Mouse (Mus musculus): Measurements from ENCODE around the gene Pnrc2. TPM values are rescaled to one million over a fixed set of nuclear protein-coding genes. Genes with fewer than 3 reads are reported as not detected.

The Pnrc2 gene
- 133 and 149 TPM in 2 replicates for polyA plus RNA-seq (2015; fragmentation: Nextera tagmentation; extraction: Ambion mirVana)

DNA sequence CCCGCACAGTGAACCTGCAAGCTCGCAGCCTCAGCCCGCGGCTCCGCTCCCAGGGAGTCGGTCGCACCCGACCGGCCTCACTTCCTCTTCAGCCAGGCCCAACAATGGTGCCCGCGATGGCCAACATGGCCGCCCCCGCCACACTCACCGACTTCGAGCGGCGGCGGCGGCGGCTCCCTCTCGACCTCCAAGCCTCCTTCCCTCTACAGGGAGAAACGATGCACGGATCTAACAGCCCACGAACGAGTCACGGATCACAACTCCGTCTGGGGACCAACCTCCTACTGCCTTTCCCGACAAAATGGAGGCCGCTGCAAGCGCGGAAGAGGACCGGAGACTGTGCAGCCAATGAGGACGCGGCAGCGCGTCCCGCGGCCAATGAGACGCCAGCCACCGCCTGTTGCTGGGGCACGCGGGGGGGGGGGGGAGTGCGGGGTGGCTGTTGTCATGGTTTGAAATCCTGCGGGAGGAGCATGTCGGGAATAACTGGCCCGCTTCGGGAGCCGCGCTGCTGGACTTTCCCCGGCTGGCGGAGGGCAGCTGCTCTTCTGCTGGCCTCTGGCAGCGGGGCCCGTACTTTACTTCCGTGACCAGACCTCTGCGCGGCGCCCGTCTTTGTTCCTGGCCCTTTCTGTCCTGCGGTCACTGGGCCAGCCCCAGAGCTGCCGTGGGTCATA is at the start of gene Pnrc2:
Pnrc2 (minus strand) TSS at position 325 of the 677 bp plus-strand sequence.
- H3K27ac ChIP-seq (ENCODE audit: low read length) = peak within 1 kb of the TSS; percentile 100
- no peaks in the 10 kb centered on the region for H3K27me3 ChIP-seq (ENCODE audit: control insufficient read depth, insufficient read depth, low read length)
- peak; percentile 92 for ATAC-seq (replicated peaks; ENCODE audit: extremely low read depth, insufficient read depth, low FRiP score)
- no peaks in the 10 kb centered on the region for H3K9me3 ChIP-seq (replicated peaks; ENCODE audit: control insufficient read depth, low read length)
- H3K4me3 ChIP-seq (ENCODE audit: low read length) = peak within 1 kb of the TSS; percentile 79
- H3K4me1 ChIP-seq (ENCODE audit: control insufficient read depth, insufficient read depth, low read length) = peaks cover 46% of the 10 kb centered on the region
- peaks cover 14% of the 10 kb centered on the region for H3K36me3 ChIP-seq (ENCODE audit: control insufficient read depth, insufficient read depth)
- H3K9ac ChIP-seq (ENCODE audit: low read length) = peak within 1 kb of the TSS; percentile 96
- under 1% methylated on average over 55 of the region's 60 CpGs for WGBS
- peak within 1 kb of the TSS; percentile 83 for H3K4me2 ChIP-seq (ENCODE audit: low read depth, low read length)

DNA sequence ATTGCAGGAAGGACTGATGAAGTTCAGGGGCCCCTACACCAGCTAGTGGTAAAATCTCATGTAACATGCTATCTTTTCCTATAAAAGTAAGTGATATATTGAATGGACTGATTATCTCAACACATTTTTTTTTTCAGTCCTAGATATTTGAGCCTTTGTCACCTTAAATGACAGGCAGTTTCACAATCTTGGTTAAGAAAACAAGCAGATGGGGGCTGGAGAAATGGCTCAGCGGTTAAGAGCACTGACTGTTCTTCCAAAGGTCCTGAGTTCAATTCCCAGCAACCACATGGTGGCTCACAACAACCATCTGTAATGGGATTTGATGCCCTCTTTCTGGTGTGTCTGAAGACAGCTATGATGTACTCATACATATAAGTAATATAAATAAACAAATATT is 48.5 kb upstream of the Pnrc2 start:
- Histone ChIP-seq H3K9me3 (replicated peaks; ENCODE audit: control insufficient read depth, low read length) (0 out of 2 replicates have a peak, but pooled peaks cover 3% of the 10 kb centered on the region), H3K27ac (ENCODE audit: low read length) (no peak overlapping the region), H3K9ac (ENCODE audit: low read length) (peak overlapping the region; percentile 80; the same call in 1 of the 2 replicates), H3K27me3 (ENCODE audit: control insufficient read depth, insufficient read depth, low read length) (no peaks in the 10 kb centered on the region), H3K4me2 (ENCODE audit: low read depth, low read length) (peak overlapping the region; percentile 94; the same call in 1 of the 2 replicates), H3K36me3 (ENCODE audit: control insufficient read depth, insufficient read depth) (peaks cover 8% of the 10 kb centered on the region; the same call in 1 of the 2 replicates), H3K4me3 (ENCODE audit: low read length) (no peak overlapping the region; the same call in 1 of the 2 replicates), H3K4me1 (ENCODE audit: control insufficient read depth, insufficient read depth, low read length) (peaks cover 11% of the 10 kb centered on the region)
- ATAC-seq (replicated peaks; ENCODE audit: extremely low read depth, insufficient read depth, low FRiP score) = no peak
- WGBS = 75% methylated on average over 1 of the region's 1 CpGs

DNA sequence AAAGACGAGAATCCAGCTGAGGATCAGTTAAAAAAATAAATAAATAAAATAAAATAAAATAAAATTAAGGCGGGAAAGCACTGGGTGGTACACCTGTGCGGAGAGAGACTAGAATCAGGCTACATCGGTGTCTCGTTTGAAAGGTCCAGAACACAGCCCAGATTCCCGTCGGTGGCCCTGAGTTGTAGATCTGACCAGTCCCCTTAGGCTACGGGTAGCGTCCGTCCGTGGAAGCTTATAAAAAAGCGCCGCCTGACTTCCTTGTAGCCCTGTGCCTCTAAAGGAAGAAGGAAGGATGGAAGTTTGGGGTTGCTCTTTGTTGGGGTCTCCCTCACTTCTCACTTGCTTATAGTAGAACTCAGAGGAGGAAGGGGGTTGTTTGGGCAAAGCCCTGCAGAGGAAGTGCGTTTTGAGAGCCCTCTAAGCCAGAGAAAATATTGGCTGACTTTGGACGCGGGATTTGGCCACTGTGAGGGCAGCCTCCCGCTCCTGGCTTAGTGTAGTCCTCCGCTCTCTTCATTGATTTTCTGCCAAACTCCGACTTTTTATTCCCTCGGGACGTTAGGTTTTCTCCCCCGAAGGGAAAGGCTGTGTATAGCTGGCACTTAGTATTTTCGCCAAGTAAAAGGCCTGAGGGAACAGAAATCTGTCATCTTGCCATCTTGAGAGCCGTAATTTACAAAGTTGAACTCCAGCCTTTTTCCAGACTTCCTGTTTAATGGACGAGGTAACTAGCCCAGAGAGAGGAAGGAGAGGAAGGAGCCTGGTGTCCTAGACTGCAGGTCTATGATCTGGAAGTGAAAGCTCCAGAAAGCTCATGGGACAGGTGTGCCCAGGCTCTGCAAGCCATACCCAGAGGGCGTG is 47.8 kb upstream of the Pnrc2 start:
- peaks cover 11% of the 10 kb centered on the region for H3K4me1 ChIP-seq (ENCODE audit: control insufficient read depth, insufficient read depth, low read length)
- WGBS = 11% methylated on average over 26 of the region's 26 CpGs
- H3K4me2 ChIP-seq (ENCODE audit: low read depth, low read length) = peak overlapping the region; percentile 94
- H3K27me3 ChIP-seq (ENCODE audit: control insufficient read depth, insufficient read depth, low read length) = no peaks in the 10 kb centered on the region
- peak overlapping the region; percentile 63 for H3K27ac ChIP-seq (ENCODE audit: low read length)
- peak overlapping the region; percentile 87 for H3K4me3 ChIP-seq (ENCODE audit: low read length)
- 0 out of 2 replicates have a peak, but pooled peaks cover 3% of the 10 kb centered on the region for H3K9me3 ChIP-seq (replicated peaks; ENCODE audit: control insufficient read depth, low read length)
- H3K36me3 ChIP-seq (ENCODE audit: control insufficient read depth, insufficient read depth) = peaks cover 8% of the 10 kb centered on the region; the same call in 1 of the 2 replicates
- peak overlapping the region; percentile 80 for H3K9ac ChIP-seq (ENCODE audit: low read length)
- ATAC-seq (replicated peaks; ENCODE audit: extremely low read depth, insufficient read depth, low FRiP score) = no peak

DNA sequence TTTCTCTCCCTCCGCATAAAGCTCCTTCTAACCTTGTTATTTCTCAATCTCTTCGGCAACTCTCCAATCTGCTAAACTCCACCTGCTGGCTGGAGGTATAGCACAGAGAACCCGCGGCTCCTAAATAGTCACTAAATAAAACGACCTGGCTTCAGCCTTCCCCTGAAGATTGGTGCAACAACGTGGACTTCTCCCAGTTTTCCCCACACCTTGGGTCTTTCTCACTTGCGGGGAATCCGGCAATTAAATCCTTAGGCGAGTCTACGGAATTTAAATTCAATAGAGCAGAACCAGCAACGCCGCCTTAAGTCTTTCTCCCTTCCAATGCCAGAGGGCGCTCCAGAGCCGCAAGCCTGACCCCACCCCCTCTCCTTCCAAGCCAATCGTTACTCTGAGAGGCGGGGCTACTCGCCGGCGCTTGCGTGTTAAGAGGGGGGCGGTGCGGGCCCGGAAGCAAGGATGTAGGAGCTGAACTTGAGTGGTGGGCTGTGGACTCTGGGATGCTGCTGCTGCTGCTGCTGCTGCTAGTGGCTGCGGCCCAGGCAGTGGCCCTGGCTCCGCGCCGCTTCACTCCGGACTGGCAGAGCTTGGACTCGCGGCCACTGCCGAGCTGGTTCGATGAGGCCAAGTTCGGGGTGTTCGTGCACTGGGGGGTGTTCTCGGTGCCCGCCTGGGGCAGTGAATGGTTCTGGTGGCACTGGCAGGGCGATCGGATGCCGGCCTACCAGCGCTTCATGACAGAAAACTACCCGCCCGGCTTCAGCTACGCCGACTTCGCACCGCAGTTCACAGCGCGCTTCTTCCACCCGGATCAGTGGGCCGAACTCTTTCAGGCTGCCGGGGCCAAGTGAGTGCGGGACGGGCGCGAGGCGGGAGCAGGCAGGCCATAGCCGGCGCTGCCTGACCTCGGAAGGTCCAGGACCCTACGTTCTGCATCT is 46.9 kb upstream of the Pnrc2 start, which contains the start of gene Fuca1:
Fuca1 (plus strand) TSS at position 432 of the 938 bp plus-strand sequence.
- H3K4me1 ChIP-seq (ENCODE audit: control insufficient read depth, insufficient read depth, low read length) = peaks cover 11% of the 10 kb centered on the region
- ATAC-seq (replicated peaks; ENCODE audit: extremely low read depth, insufficient read depth, low FRiP score) = peak; percentile 91
- peaks cover 8% of the 10 kb centered on the region; the same call in 1 of the 2 replicates for H3K36me3 ChIP-seq (ENCODE audit: control insufficient read depth, insufficient read depth)
- no peaks in the 10 kb centered on the region for H3K27me3 ChIP-seq (ENCODE audit: control insufficient read depth, insufficient read depth, low read length)
- H3K4me3 ChIP-seq (ENCODE audit: low read length) = peak within 1 kb of the TSS; percentile 87
- peak within 1 kb of the TSS; percentile 94 for H3K4me2 ChIP-seq (ENCODE audit: low read depth, low read length)
- 0 out of 2 replicates have a peak, but pooled peaks cover 3% of the 10 kb centered on the region for H3K9me3 ChIP-seq (replicated peaks; ENCODE audit: control insufficient read depth, low read length)
- 2% methylated on average over 60 of the region's 60 CpGs for WGBS
- H3K27ac ChIP-seq (ENCODE audit: low read length) = peak within 1 kb of the TSS; percentile 63
- peak within 1 kb of the TSS; percentile 80 for H3K9ac ChIP-seq (ENCODE audit: low read length)

DNA sequence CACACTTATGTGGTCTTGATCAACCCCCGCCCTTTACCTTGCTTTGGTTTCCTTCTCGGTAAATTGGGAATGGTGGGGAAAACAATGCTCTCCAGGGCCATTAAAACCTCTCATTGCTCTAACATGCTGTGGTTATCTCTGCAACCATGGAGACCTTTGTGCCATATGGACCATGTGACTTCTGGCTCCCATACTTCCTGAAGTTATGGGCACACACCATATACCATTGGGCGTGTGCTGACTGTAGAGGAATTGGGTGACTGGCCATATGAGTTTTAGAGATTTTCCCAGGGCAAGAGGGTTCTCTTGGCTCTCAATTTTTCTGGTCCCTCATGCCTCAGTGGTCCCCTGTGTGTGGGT is 45.6 kb upstream of the Pnrc2 start:
- Histone ChIP-seq H3K9ac (ENCODE audit: low read length) (no peak overlapping the region), H3K36me3 (ENCODE audit: control insufficient read depth, insufficient read depth) (peaks cover 4% of the 10 kb centered on the region; the same call in 1 of the 2 replicates), H3K27me3 (ENCODE audit: control insufficient read depth, insufficient read depth, low read length) (no peaks in the 10 kb centered on the region), H3K4me1 (ENCODE audit: control insufficient read depth, insufficient read depth, low read length) (peaks cover 7% of the 10 kb centered on the region), H3K4me3 (ENCODE audit: low read length) (no peak overlapping the region), H3K9me3 (replicated peaks; ENCODE audit: control insufficient read depth, low read length) (0 out of 2 replicates have a peak, but pooled peaks cover 3% of the 10 kb centered on the region), H3K4me2 (ENCODE audit: low read depth, low read length) (no peak overlapping the region), H3K27ac (ENCODE audit: low read length) (no peak overlapping the region)
- WGBS = 87% methylated on average over 3 of the region's 3 CpGs
- no peak for ATAC-seq (replicated peaks; ENCODE audit: extremely low read depth, insufficient read depth, low FRiP score)

DNA sequence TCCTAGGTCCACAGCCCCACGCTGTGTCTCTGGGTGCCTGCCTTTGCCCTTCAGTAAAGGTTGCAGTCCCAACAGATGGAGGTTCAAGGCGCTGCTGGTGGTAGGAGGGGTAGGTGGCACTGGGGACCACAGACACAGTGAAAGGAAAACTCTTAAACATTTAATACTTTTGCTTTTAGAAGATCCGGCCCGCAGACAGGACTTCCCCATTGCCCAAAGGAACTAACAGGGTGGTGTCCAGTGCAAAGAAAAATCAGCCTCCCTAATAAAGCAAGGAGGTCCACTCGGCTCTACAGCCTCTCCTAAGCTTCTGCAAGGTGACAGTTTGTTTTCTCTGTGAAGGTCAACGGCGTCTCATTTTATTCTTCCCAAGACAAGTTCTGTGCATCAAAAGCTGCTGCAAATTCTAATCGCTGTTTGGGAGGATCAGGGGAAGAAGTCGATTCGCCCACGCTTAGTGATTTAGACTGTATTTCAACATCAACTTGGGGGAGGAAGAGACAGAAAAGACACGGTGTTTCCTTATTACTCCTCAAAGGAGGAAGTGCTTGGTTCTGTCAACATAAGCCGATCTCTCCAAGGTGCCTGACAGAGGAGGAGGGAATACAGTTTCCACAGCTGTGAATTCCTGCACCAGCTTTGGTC is 45.1 kb upstream of the Pnrc2 start:
- WGBS = 80% methylated on average over 13 of the region's 13 CpGs
- Histone ChIP-seq H3K9ac (ENCODE audit: low read length) (no peak overlapping the region), H3K27ac (ENCODE audit: low read length) (no peak overlapping the region), H3K27me3 (ENCODE audit: control insufficient read depth, insufficient read depth, low read length) (no peaks in the 10 kb centered on the region), H3K4me2 (ENCODE audit: low read depth, low read length) (no peak overlapping the region), H3K9me3 (replicated peaks; ENCODE audit: control insufficient read depth, low read length) (0 out of 2 replicates have a peak, but pooled peaks cover 3% of the 10 kb centered on the region), H3K4me3 (ENCODE audit: low read length) (no peak overlapping the region), H3K36me3 (ENCODE audit: control insufficient read depth, insufficient read depth) (0 out of 2 replicates have a peak, but pooled peaks cover 2% of the 10 kb centered on the region), H3K4me1 (ENCODE audit: control insufficient read depth, insufficient read depth, low read length) (peaks cover 7% of the 10 kb centered on the region)
- no peak for ATAC-seq (replicated peaks; ENCODE audit: extremely low read depth, insufficient read depth, low FRiP score)

DNA sequence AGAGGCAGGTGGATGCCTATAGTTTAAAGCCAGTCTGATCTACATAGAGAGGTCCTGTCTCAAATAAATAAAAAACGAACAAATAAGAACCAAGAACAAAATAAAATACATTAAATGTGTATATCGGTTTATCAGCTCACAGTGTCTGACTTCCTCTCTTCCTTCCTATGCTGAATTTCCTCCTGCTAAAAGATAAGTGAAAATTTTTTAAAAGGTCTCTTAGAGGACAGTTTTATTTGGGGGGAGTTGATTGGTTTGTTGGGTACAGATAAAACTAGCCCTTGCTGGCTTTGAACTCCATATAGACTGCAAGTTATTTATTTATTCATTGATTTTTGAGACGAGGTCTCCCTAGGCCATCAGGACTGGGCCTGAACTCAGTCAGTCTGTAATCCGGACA is 39.8 kb upstream of the Pnrc2 start:
- ATAC-seq (replicated peaks; ENCODE audit: extremely low read depth, insufficient read depth, low FRiP score) = no peak
- no peak overlapping the region for H3K27ac ChIP-seq (ENCODE audit: low read length)
- WGBS = 53% methylated on average over 4 of the region's 4 CpGs

DNA sequence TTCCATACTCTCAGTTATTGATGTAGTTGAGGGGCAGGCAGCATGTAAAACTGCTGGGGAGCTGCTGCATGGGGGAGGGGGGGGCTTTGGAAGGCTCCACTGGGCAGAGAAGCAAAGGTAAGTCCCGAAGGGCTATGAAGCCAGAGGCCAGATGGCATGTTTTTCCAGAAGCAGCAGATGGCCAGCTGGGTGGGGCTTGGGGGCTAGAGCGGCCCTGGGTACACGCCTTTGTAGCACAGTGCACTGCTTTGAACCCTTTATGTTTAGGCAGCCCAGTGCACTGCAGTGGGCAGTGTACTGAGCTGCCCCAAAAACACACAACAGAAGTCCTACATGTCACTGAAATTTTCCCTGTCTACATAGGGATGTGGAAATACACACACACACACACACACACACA is 39.2 kb upstream of the Pnrc2 start:
- no peaks in the 10 kb centered on the region for H3K9me3 ChIP-seq (replicated peaks; ENCODE audit: control insufficient read depth, low read length)
- WGBS = 63% methylated on average over 3 of the region's 3 CpGs

More for the DNA sequence above, 39.8 kb upstream of the Pnrc2 start:
- Histone ChIP-seq H3K27me3 (ENCODE audit: control insufficient read depth, insufficient read depth, low read length) (no peaks in the 10 kb centered on the region), H3K9me3 (replicated peaks; ENCODE audit: control insufficient read depth, low read length) (no peaks in the 10 kb centered on the region), H3K9ac (ENCODE audit: low read length) (no peak overlapping the region), H3K36me3 (ENCODE audit: control insufficient read depth, insufficient read depth) (no peaks in the 10 kb centered on the region), H3K4me3 (ENCODE audit: low read length) (no peak overlapping the region), H3K4me1 (ENCODE audit: control insufficient read depth, insufficient read depth, low read length) (peaks cover 4% of the 10 kb centered on the region; the same call in 1 of the 2 replicates), H3K4me2 (ENCODE audit: low read depth, low read length) (no peak overlapping the region)

More for the DNA sequence above, 39.2 kb upstream of the Pnrc2 start:
- H3K9ac ChIP-seq (ENCODE audit: low read length) = no peak overlapping the region
- H3K4me2 ChIP-seq (ENCODE audit: low read depth, low read length) = no peak overlapping the region
- no peaks in the 10 kb centered on the region for H3K36me3 ChIP-seq (ENCODE audit: control insufficient read depth, insufficient read depth)
- no peak for ATAC-seq (replicated peaks; ENCODE audit: extremely low read depth, insufficient read depth, low FRiP score)
- H3K4me3 ChIP-seq (ENCODE audit: low read length) = no peak overlapping the region
- H3K27me3 ChIP-seq (ENCODE audit: control insufficient read depth, insufficient read depth, low read length) = no peaks in the 10 kb centered on the region
- H3K27ac ChIP-seq (ENCODE audit: low read length) = no peak overlapping the region
- H3K4me1 ChIP-seq (ENCODE audit: control insufficient read depth, insufficient read depth, low read length) = peaks cover 4% of the 10 kb centered on the region; the same call in 1 of the 2 replicates

All from heart, embryonic 16.5 days (tissue).